Mouse (Mus musculus): ENCODE measurements around the gene Rinl. TPM values are rescaled to one million over a fixed set of nuclear protein-coding genes. Genes with fewer than 3 reads are reported as not detected.

Gene Rinl
- polyA plus RNA-seq, 1 experiment from 2014 or later = 4.0 TPM

DNA sequence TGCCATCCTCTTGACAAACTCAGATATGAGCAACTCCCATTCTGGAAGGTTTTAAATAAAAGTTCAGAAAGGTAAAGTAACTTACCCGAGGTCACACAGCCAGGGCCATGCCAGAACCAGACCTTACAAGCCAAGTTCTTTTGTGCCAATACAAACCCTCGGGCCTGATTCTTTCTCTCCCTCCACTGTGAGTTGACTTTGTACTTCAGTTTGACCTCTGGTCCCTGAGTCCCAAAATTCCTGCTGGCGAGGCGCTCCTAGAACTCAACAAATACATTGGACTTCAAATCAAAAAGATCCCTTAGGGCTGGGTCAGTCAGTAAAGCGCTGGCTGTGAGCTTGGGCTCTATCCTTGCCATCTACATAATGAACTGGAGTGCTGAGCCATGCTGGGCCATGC lies 48.2 kb downstream of the Rinl start:
- DNase-seq (ENCODE audit: low spot score) = no peak
- Histone ChIP-seq H3K4me3 (no peak overlapping the region), H3K36me3 (peaks cover 3% of the 10 kb centered on the region), H3K27ac (no peak overlapping the region), H3K27me3 (ENCODE audit: insufficient read depth, poor library complexity, severe bottlenecking) (no peaks in the 10 kb centered on the region), H3K4me1 (replicated peaks) (no peaks in the 10 kb centered on the region), H3K9me3 (no peaks in the 10 kb centered on the region)
- 81% methylated on average over 5 of the region's 5 CpGs for WGBS

- Histone ChIP-seq H3K4me1 (replicated peaks) (no peaks in the 10 kb centered on the region), H3K36me3 (no peaks in the 10 kb centered on the region), H3K27ac (no peak overlapping the region), H3K9me3 (no peaks in the 10 kb centered on the region), H3K4me3 (no peak overlapping the region), H3K27me3 (ENCODE audit: insufficient read depth, poor library complexity, severe bottlenecking) (no peaks in the 10 kb centered on the region)
- DNase-seq (ENCODE audit: low spot score) = no peak
- 87% methylated on average over 9 of the region's 9 CpGs for WGBS
Observed at GRCm38 (mm10) chr7:28838331-28838730, 49.6 kb downstream of the Rinl start.

GRCm38 (mm10) chr7:28847273-28847672 lies 58.5 kb downstream of the Rinl start:
- DNase-seq (ENCODE audit: low spot score) = no peak
- H3K27ac ChIP-seq = no peak overlapping the region
- peaks cover 7% of the 10 kb centered on the region; the same call in 1 of the 2 replicates for H3K9me3 ChIP-seq
- H3K4me3 ChIP-seq = no peak overlapping the region
- H3K27me3 ChIP-seq (ENCODE audit: insufficient read depth, poor library complexity, severe bottlenecking) = no peaks in the 10 kb centered on the region
- H3K4me1 ChIP-seq (replicated peaks) = peaks cover 7% of the 10 kb centered on the region; the same call in 1 of the 2 replicates
- H3K36me3 ChIP-seq = no peaks in the 10 kb centered on the region
- 85% methylated on average over 1 of the region's 1 CpGs for WGBS

Other genes starting within 250 kb of the Rinl start
- not detected in 2 replicates for gene Sycn, start 248.1 kb upstream of the Rinl start, polyA plus RNA-seq (2016; fragmentation: Nextera tagmentation; extraction: Ambion mirVana)
- 0.10 TPM in 1 of 2 replicates, not detected in the other for gene Nccrp1, start 241.7 kb upstream of the Rinl start, polyA plus RNA-seq (2016; fragmentation: Nextera tagmentation; extraction: Ambion mirVana)
- 34.0 and 44.0 TPM in 2 replicates for gene Samd4b, start 190.8 kb upstream of the Rinl start, polyA plus RNA-seq (2016; fragmentation: Nextera tagmentation; extraction: Ambion mirVana)
- gene Pak4, start 190.8 kb upstream of the Rinl start, polyA plus RNA-seq (2016; fragmentation: Nextera tagmentation; extraction: Ambion mirVana) = 51.8 and 66.0 TPM in 2 replicates
- not detected in 2 replicates for gene Acp7, start 157.6 kb upstream of the Rinl start, polyA plus RNA-seq (2016; fragmentation: Nextera tagmentation; extraction: Ambion mirVana)
- gene Fbxo27, start 96.1 kb upstream of the Rinl start, polyA plus RNA-seq (2016; fragmentation: Nextera tagmentation; extraction: Ambion mirVana) = 5.6 TPM in 2 replicates
- gene Fbxo17, start 72.2 kb upstream of the Rinl start, polyA plus RNA-seq (2016; fragmentation: Nextera tagmentation; extraction: Ambion mirVana) = 8.8 and 10.4 TPM in 2 replicates
- gene Mrps12, start 47.1 kb upstream of the Rinl start, polyA plus RNA-seq (2016; fragmentation: Nextera tagmentation; extraction: Ambion mirVana) = 151 and 160 TPM in 2 replicates
- 38.6 and 43.9 TPM in 2 replicates for gene Sars2, start 47.0 kb upstream of the Rinl start, polyA plus RNA-seq (2016; fragmentation: Nextera tagmentation; extraction: Ambion mirVana)
- gene Ccer2, start 32.8 kb upstream of the Rinl start, polyA plus RNA-seq (2016; fragmentation: Nextera tagmentation; extraction: Ambion mirVana) = 0.22 and 0.48 TPM in 2 replicates
- gene Sirt2, start 22.2 kb upstream of the Rinl start, polyA plus RNA-seq (2016; fragmentation: Nextera tagmentation; extraction: Ambion mirVana) = 66.5 and 84.5 TPM in 2 replicates
- gene Nfkbib, start 21.5 kb upstream of the Rinl start, polyA plus RNA-seq (2016; fragmentation: Nextera tagmentation; extraction: Ambion mirVana) = 56.0 and 61.1 TPM in 2 replicates
- 312 TPM in 2 replicates for gene Hnrnpl, start 19.6 kb downstream of the Rinl start, polyA plus RNA-seq (2016; fragmentation: Nextera tagmentation; extraction: Ambion mirVana)
- 87.9 and 93.3 TPM in 2 replicates for gene Ech1, start 36.2 kb downstream of the Rinl start, polyA plus RNA-seq (2016; fragmentation: Nextera tagmentation; extraction: Ambion mirVana)
- gene Lgals4, start 44.9 kb downstream of the Rinl start, polyA plus RNA-seq (2016; fragmentation: Nextera tagmentation; extraction: Ambion mirVana) = 3.9 and 4.0 TPM in 2 replicates
- gene Lgals7, start 74.9 kb downstream of the Rinl start, polyA plus RNA-seq (2016; fragmentation: Nextera tagmentation; extraction: Ambion mirVana) = 0.97 and 4.0 TPM in 2 replicates
- gene Capn12, start 92.5 kb downstream of the Rinl start, polyA plus RNA-seq (2016; fragmentation: Nextera tagmentation; extraction: Ambion mirVana) = 0.40 TPM in 1 of 2 replicates, not detected in the other
- gene Actn4, start 173.4 kb downstream of the Rinl start, polyA plus RNA-seq (2016; fragmentation: Nextera tagmentation; extraction: Ambion mirVana) = 216 and 245 TPM in 2 replicates
- gene Eif3k, start 192.9 kb downstream of the Rinl start, polyA plus RNA-seq (2016; fragmentation: Nextera tagmentation; extraction: Ambion mirVana) = 426 and 432 TPM in 2 replicates
- 8.8 and 9.0 TPM in 2 replicates for gene Map4k1, start 193.1 kb downstream of the Rinl start, polyA plus RNA-seq (2016; fragmentation: Nextera tagmentation; extraction: Ambion mirVana)

Data from hindbrain, embryonic 10.5 days (tissue).